Comparison of ENCODE assay signal across 9 mouse cellular contexts in the genomic region with DNA sequence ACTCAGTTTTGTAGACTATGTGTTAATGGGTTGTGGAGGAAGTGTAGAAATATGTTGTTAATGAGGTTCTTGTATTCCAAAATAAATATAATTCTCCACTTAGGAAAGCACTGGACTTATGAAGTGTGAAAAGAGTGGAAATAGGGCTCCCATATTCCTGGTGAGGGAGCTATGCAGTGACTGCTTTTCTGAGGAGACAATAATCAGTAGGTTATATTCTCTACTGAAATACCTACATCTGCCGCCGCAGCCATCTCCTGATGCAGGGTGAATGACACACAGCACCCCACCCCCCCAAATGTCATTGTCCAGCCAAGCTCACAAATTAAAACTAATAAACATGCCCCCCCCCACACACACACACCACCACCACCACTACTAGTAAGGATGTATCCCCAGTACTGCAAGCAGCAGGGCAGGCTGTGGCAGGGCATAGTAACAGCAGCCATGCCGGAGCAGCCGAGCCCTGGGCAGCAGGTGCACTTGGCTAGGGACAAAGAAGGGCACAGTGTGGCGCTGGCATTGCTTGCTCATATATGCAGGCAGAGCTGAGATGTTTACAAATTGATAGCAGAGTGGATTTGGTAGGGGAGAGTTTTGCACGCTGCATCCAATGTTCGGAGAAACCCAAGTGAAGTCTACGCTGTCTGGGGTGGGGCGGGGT.
A peak's percentile ranks its signal among the peaks of the same experiment; 100 is the strongest.
DNase-seq lines count a peak whose midpoint lies in the region; ATAC-seq lines count a peak whose summit lies in the region.
"Had no signal": no experiment of that assay in that cellular context is flagged by ENCODE, and none has a peak within 500 bp of the region (broad histone marks: within the 10 kb centered on the region; RNA-seq: fewer than 3 reads in every experiment).

No protein-coding gene starts in this region.

- H3K27me3 ChIP-seq in hindbrain, embryonic 15.5 days: no peaks in the 10 kb centered on the region

- H3K27ac ChIP-seq in hindbrain, embryonic 15.5 days (replicated peaks): peak overlapping the region; percentile 78
- H3K27ac ChIP-seq: limb, embryonic 12.5 days had no signal

- peak overlapping the region; percentile 32; the same call in 1 of the 2 replicates for H3K9ac ChIP-seq in hindbrain, embryonic 15.5 days
- H3K9ac ChIP-seq: limb, embryonic 12.5 days had no signal

- H3K36me3 ChIP-seq in hindbrain, embryonic 15.5 days: no peaks in the 10 kb centered on the region
- H3K36me3 ChIP-seq: limb, embryonic 12.5 days had no signal

- no peaks in the 10 kb centered on the region for H3K9me3 ChIP-seq in hindbrain, embryonic 15.5 days
- H3K9me3 ChIP-seq: limb, embryonic 12.5 days had no signal

- peak; percentile 86 for DNase-seq in left cerebral cortex, postnatal 4 days
- no peak for DNase-seq in left cerebral cortex, postnatal 36 days (ENCODE audit: low spot score in 2 of 2)
- peak; percentile 27 for DNase-seq in cerebellum, adult 9-11 months
- peak; percentile 19 for DNase-seq in retina, embryonic 14.5 days (ENCODE audit: low spot score)
- no peak for DNase-seq in urinary bladder, adult 2 months (ENCODE audit: low spot score)
- DNase-seq in thymus, postnatal 25 days: no peak
- DNase-seq in spleen, postnatal 14 days (ENCODE audit: low spot score in 2 of 2): no peak

- WGBS in hindbrain, embryonic 15.5 days: 47% methylated on average over 9 of the region's 9 CpGs

- H3K4me3 ChIP-seq in hindbrain, embryonic 15.5 days: no peak overlapping the region
- H3K4me3 ChIP-seq: limb, embryonic 12.5 days had no signal

- H3K4me1 ChIP-seq in hindbrain, embryonic 15.5 days (replicated peaks): peaks cover 12% of the 10 kb centered on the region

- peak; percentile 82 for ATAC-seq in hindbrain, embryonic 15.5 days (ENCODE audit: low FRiP score, low read depth)

- H3K4me2 ChIP-seq in hindbrain, embryonic 15.5 days: peak overlapping the region; percentile 54
- H3K4me2 ChIP-seq: limb, embryonic 12.5 days had no signal

- intact Hi-C loops in left cerebral cortex, postnatal 4 days (cut with DNase I): no loop called here
- intact Hi-C loops in left cerebral cortex, postnatal 36 days (cut with DNase I): loop anchor here (5.0 kb wide), 1 partner anchor 579 kb away; no protein-coding TSS in a partner anchor

Comparison
In these comparisons a context has a peak if more than half of its experiments do, and no peak if none do; other contexts are left out.
1. DNase-seq: peak in left cerebral cortex, postnatal 4 days (single experiment), cerebellum, adult 9-11 months (single experiment) and retina, embryonic 14.5 days (single experiment); none in left cerebral cortex, postnatal 36 days (0 of 2), urinary bladder, adult 2 months (single experiment), thymus, postnatal 25 days (single experiment) and spleen, postnatal 14 days (0 of 2).